Mouse (Mus musculus) MEL (cell line): ENCODE measurements around the gene Nhsl2. TPM values are rescaled to one million over a fixed set of nuclear protein-coding genes. Genes with fewer than 3 reads are reported as not detected.

Experiments used
- DNase-seq: peaks from one replicate; pipeline ENCODE4 v3.0.0; 2011; ENCODE audit warnings: low read depth, low spot score
- H3K27ac ChIP-seq: 2 replicates; pipeline ENCODE4 v1.5.1; 2012; ENCODE audit warnings: low read depth, mild to moderate bottlenecking, control low read depth, low read length, moderate library complexity; ENCODE audit not compliant: control insufficient read depth
- H3K27me3 ChIP-seq, 2 experiments: fragments of 150-350 bp in 1 of 2; sonication (generic) in 1 of 2; 2 replicates each; pipeline ENCODE4 v1.6.1; 2012; ENCODE audit warnings: low read length in 2 of 2, mild to moderate bottlenecking in 2 of 2, improper control_type of control experiment in 1 of 2, moderate library complexity in 1 of 2; ENCODE audit not compliant: insufficient read depth in 2 of 2, control insufficient read depth in 1 of 2
- H3K36me3 ChIP-seq, 2 experiments: 2 replicates each; pipeline ENCODE4 v1.6.1; 2012 to 2014; ENCODE audit warnings: low read length in 2 of 2, improper control_type of control experiment in 1 of 2, inconsistent platforms in 1 of 2, mild to moderate bottlenecking in 1 of 2; ENCODE audit not compliant: insufficient read depth in 2 of 2, control insufficient read depth in 1 of 2
- H3K4me1 ChIP-seq, 2 experiments: fragments of 150-350 bp in 1 of 2; sonication (generic) in 1 of 2; 2 replicates each; pipeline ENCODE4 v1.6.1; 2012; ENCODE audit warnings: low read length in 2 of 2, improper control_type of control experiment in 1 of 2, mild to moderate bottlenecking in 1 of 2; ENCODE audit not compliant: insufficient read depth in 2 of 2, control insufficient read depth in 1 of 2
- H3K4me3 ChIP-seq, 2 experiments: fragments of 150-350 bp in 1 of 2; sonication (generic) in 1 of 2; 2 replicates each; pipeline ENCODE4 v1.5.1; 2012; ENCODE audit warnings: low read depth in 2 of 2, low read length in 2 of 2, mild to moderate bottlenecking in 2 of 2, moderate library complexity in 2 of 2, control low read depth in 1 of 2, improper control_type of control experiment in 1 of 2; ENCODE audit not compliant: control insufficient read depth in 1 of 2, insufficient read depth in 1 of 2
- H3K79me2 ChIP-seq: 2 replicates; pipeline ENCODE4 v1.6.1; 2012; ENCODE audit warnings: mild to moderate bottlenecking, low read length, moderate library complexity; ENCODE audit not compliant: control insufficient read depth, poor library complexity, insufficient read depth
- H3K9ac ChIP-seq: 2 replicates; pipeline ENCODE4 v1.6.1; 2012; ENCODE audit warnings: low read depth, mild to moderate bottlenecking, control low read depth, low read length, moderate library complexity; ENCODE audit not compliant: control insufficient read depth, poor library complexity, severe bottlenecking
- H3K9me3 ChIP-seq: fragments of 150-350 bp; sonication (generic); replicated peaks from 2 replicates; pipeline ENCODE4 v1.6.1; 2012; ENCODE audit warnings: mild to moderate bottlenecking, low read length, improper control_type of control experiment, moderate library complexity; ENCODE audit not compliant: insufficient read depth
- CHD1 ChIP-seq: IDR thresholded peaks from 2 replicates; pipeline ENCODE4 v1.6.1; 2012; ENCODE audit warnings: low read depth, mild to moderate bottlenecking, inconsistent platforms, low read length, improper control_type of control experiment
- CTCF ChIP-seq, 3 experiments: IDR thresholded peaks in 2 of 3; conservative IDR thresholded peaks in 1 of 3; 2 replicates each; pipeline ENCODE4 v1.5.1; 2011 to 2012; ENCODE audit warnings: low read length in 3 of 3, low read depth in 2 of 3, mild to moderate bottlenecking in 2 of 3, improper control_type of control experiment in 1 of 3, inconsistent platforms in 1 of 3, mixed read lengths in 1 of 3, moderate library complexity in 1 of 3; ENCODE audit not compliant: control insufficient read depth in 1 of 3, insufficient read depth in 1 of 3, poor library complexity in 1 of 3, severe bottlenecking in 1 of 3
- GABPA ChIP-seq: IDR thresholded peaks from 2 replicates; pipeline ENCODE4 v1.6.1; 2012; ENCODE audit warnings: low read depth, mild to moderate bottlenecking, inconsistent platforms, low read length, improper control_type of control experiment, moderate library complexity
- HCFC1 ChIP-seq: IDR thresholded peaks from 2 replicates; pipeline ENCODE4 v1.6.1; 2012; ENCODE audit warnings: low read depth, mild to moderate bottlenecking, inconsistent platforms, low read length, improper control_type of control experiment, moderate library complexity
- MAFK ChIP-seq: IDR thresholded peaks from 2 replicates; pipeline ENCODE4 v1.6.1; 2011; ENCODE audit warnings: low read depth, mild to moderate bottlenecking, low read length, improper control_type of control experiment, borderline replicate concordance
- MAZ ChIP-seq: IDR thresholded peaks from 2 replicates; pipeline ENCODE4 v1.6.1; 2012; ENCODE audit warnings: low read depth, mild to moderate bottlenecking, inconsistent platforms, low read length, improper control_type of control experiment
- MEF2A ChIP-seq: IDR thresholded peaks from 2 replicates; pipeline ENCODE4 v1.6.1; 2014; ENCODE audit warnings: low read depth, mild to moderate bottlenecking, inconsistent platforms, low read length, improper control_type of control experiment; ENCODE audit not compliant: poor library complexity, insufficient replicate concordance, severe bottlenecking; ENCODE audit errors: extremely low read depth
- MXI1 ChIP-seq: IDR thresholded peaks from 2 replicates; pipeline ENCODE4 v1.6.1; 2011; ENCODE audit warnings: mild to moderate bottlenecking, low read depth, low read length, improper control_type of control experiment
- MYB ChIP-seq: IDR thresholded peaks from 2 replicates; pipeline ENCODE4 v1.6.1; 2011; ENCODE audit warnings: mild to moderate bottlenecking, low read depth, low read length, improper control_type of control experiment
- MYC ChIP-seq: IDR thresholded peaks from 2 replicates; pipeline ENCODE4 v1.6.1; 2011; ENCODE audit warnings: low read depth, mild to moderate bottlenecking, low read length, improper control_type of control experiment, moderate library complexity
- POLR2A ChIP-seq, 2 experiments: IDR thresholded peaks; 2 replicates each; pipeline ENCODE4 v1.6.1; 2011 to 2012; ENCODE audit warnings: low read length in 2 of 2, mild to moderate bottlenecking in 2 of 2, control low read depth in 1 of 2, improper control_type of control experiment in 1 of 2, low read depth in 1 of 2, moderate library complexity in 1 of 2; ENCODE audit not compliant: control insufficient read depth in 1 of 2, insufficient read depth in 1 of 2, poor library complexity in 1 of 2
- RCOR1 ChIP-seq: IDR thresholded peaks from 2 replicates; pipeline ENCODE4 v1.6.1; 2012; ENCODE audit warnings: low read depth, mild to moderate bottlenecking, inconsistent platforms, low read length, improper control_type of control experiment
- SIN3A ChIP-seq: IDR thresholded peaks from 2 replicates; pipeline ENCODE4 v1.6.1; 2012; ENCODE audit warnings: low read length, improper control_type of control experiment, inconsistent platforms
- SMC3 ChIP-seq: IDR thresholded peaks from 2 replicates; pipeline ENCODE4 v1.6.1; 2011; ENCODE audit warnings: low read depth, low read length, improper control_type of control experiment
- TAL1 ChIP-seq: IDR thresholded peaks from 2 replicates; pipeline ENCODE4 v1.6.1; 2012; ENCODE audit warnings: mild to moderate bottlenecking, inconsistent platforms, low read length, moderate library complexity, mixed read lengths
- TCF12 ChIP-seq: IDR thresholded peaks from 2 replicates; pipeline ENCODE4 v1.6.1; 2014; ENCODE audit warnings: low read depth, mild to moderate bottlenecking, inconsistent platforms, low read length, improper control_type of control experiment, moderate library complexity
- USF2 ChIP-seq, 2 experiments: IDR thresholded peaks; 2 replicates each; pipeline ENCODE4 v1.6.1; 2011 to 2012; ENCODE audit warnings: improper control_type of control experiment in 2 of 2, low read length in 2 of 2, borderline replicate concordance in 1 of 2, inconsistent platforms in 1 of 2, low read depth in 1 of 2, mild to moderate bottlenecking in 1 of 2; ENCODE audit not compliant: insufficient read depth in 1 of 2
- ZC3H11A ChIP-seq: IDR thresholded peaks from 2 replicates; pipeline ENCODE4 v1.6.1; 2012; ENCODE audit warnings: low read depth, mild to moderate bottlenecking, inconsistent platforms, low read length, improper control_type of control experiment
- ZKSCAN1 ChIP-seq: IDR thresholded peaks from 2 replicates; pipeline ENCODE4 v1.6.1; 2012; ENCODE audit warnings: low read depth, mild to moderate bottlenecking, inconsistent platforms, low read length, improper control_type of control experiment, moderate library complexity
- polyA plus RNA-seq, 2 experiments: library from polyadenylated mRNA; stranded (reverse) in 1 of 2; unstranded in 1 of 2; fragments of >175 nt in 1 of 2; fragments of >200 nt in 1 of 2; gene quantifications; 2 replicates each; pipeline versions ENCODE4 v1.2.1 to v1.2.4; 2012; ENCODE audit warnings: low replicate concordance in 2 of 2, low read depth in 1 of 2; ENCODE audit not compliant: insufficient read length in 2 of 2, insufficient read depth in 1 of 2, missing spikeins in 1 of 2
- total RNA-seq: library from RNA; depleted of rRNA; stranded (reverse); fragments of 300-350 nt; gene quantifications from 2 replicates; pipeline ENCODE4 v1.2.3, GENCODE M21; 2012

Gene Nhsl2
- total and polyA plus RNA-seq, 3 experiments = 0.01 to 0.23 TPM; not detected in 1

- Histone ChIP-seq H3K9ac (no peak overlapping the region), H3K4me3 (no peak overlapping the region)
- no peak for DNase-seq
These were observed 227.9 kb downstream of the Nhsl2 start for GRCm38 (mm10) chrX:102076886-102077765.

GRCm38 (mm10) chrX:102081076-102081475 is 231.9 kb downstream of the Nhsl2 start:
- TF ChIP-seq POLR2A (IDR thresholded peaks at IDR 0.05; ENCODE audit: control insufficient read depth in 1 of 2, insufficient read depth in 1 of 2, low read depth in 1 of 2, low read length in 2 of 2, poor library complexity in 1 of 2) (no peak), HCFC1 (no peak), CTCF (IDR thresholded peaks at IDR 0.05 in 2 of 3, conservative IDR thresholded peaks at IDR 0.05 in 1 of 3; ENCODE audit: control insufficient read depth in 1 of 3, insufficient read depth in 1 of 3, low read depth in 2 of 3, low read length in 3 of 3, poor library complexity in 1 of 3, severe bottlenecking in 1 of 3) (no peak), ZKSCAN1 (no peak), SIN3A (no peak), TAL1 (no peak), CHD1 (no peak), MAZ (no peak), SMC3 (no peak), MXI1 (no peak), ZC3H11A (no peak), MYB (no peak), MAFK (no peak), GABPA (no peak), TCF12 (no peak), MEF2A (no peak)
- no peaks in the 10 kb centered on the region for H3K79me2 ChIP-seq
- H3K36me3 ChIP-seq = no peaks in the 10 kb centered on the region

More at GRCm38 (mm10) chrX:102076886-102077765, 227.9 kb downstream of the Nhsl2 start:
- Histone ChIP-seq H3K27ac (no peak overlapping the region), H3K9me3 (no peaks in the 10 kb centered on the region), H3K36me3 (no peaks in the 10 kb centered on the region), H3K27me3 (no peaks in the 10 kb centered on the region; a peak in 1 of 4 replicates), H3K4me1 (no peaks in the 10 kb centered on the region), H3K79me2 (no peaks in the 10 kb centered on the region)
- no peak for TF ChIP-seq RCOR1
- TF ChIP-seq MAFK = no peak
- no peak for TF ChIP-seq TAL1
- TF ChIP-seq USF2 (IDR thresholded peaks at IDR 0.05; ENCODE audit: borderline replicate concordance in 1 of 2, insufficient read depth in 1 of 2, low read depth in 1 of 2, low read length in 2 of 2) = no peak
- no peak for TF ChIP-seq MYC

More at GRCm38 (mm10) chrX:102081076-102081475, 231.9 kb downstream of the Nhsl2 start:
- Histone ChIP-seq H3K27ac (no peak overlapping the region), H3K27me3 (peaks cover 0 to 2% of the 10 kb centered on the region in 2 experiments; a peak in 3 of 4 replicates), H3K9ac (no peak overlapping the region), H3K9me3 (no peaks in the 10 kb centered on the region), H3K4me3 (no peak overlapping the region), H3K4me1 (no peaks in the 10 kb centered on the region)
- DNase-seq = no peak
